Mouse (Mus musculus): ENCODE results near the gene Atoh7. TPM values are rescaled to one million over a fixed set of nuclear protein-coding genes. Genes with fewer than 3 reads are reported as not detected.

The Atoh7 gene
- total RNA-seq, 2 experiments from 2014 or later, result not detected

Other genes starting within 250 kb of the Atoh7 start
- gene Tet1, start 190.7 kb upstream of the Atoh7 start, total RNA-seq (2021), result 1 to 10 TPM; 1.4 to 1.7 TPM
- gene Slc25a16, start 179.0 kb upstream of the Atoh7 start, total RNA-seq (2021), result 10 to 100 TPM; 29.6 to 42.8 TPM
- 1 to 10 TPM in 1 of 2 experiments, under 1 TPM in 1; 0.70 to 1.0 TPM for gene Dna2, start 152.6 kb upstream of the Atoh7 start, total RNA-seq (2021)
- gene Rufy2, start 119.4 kb upstream of the Atoh7 start, total RNA-seq (2021), result 10 to 100 TPM in 1 of 2 experiments, 1 to 10 TPM in 1; 9.5 to 10.0 TPM
- 10 to 100 TPM; 51.1 to 53.6 TPM for gene Hnrnph3, start 75.4 kb upstream of the Atoh7 start, total RNA-seq (2021)
- 1 to 10 TPM; 4.2 to 4.9 TPM for gene Pbld2, start 75.3 kb upstream of the Atoh7 start, total RNA-seq (2021)
- 1 to 10 TPM; 1.5 to 2.9 TPM for gene Pbld1, start 39.5 kb upstream of the Atoh7 start, total RNA-seq (2021)
- under 1 TPM; 0.64 to 0.76 TPM for gene Mypn, start 104.3 kb downstream of the Atoh7 start, total RNA-seq (2021)
- gene Herc4, start 144.2 kb downstream of the Atoh7 start, total RNA-seq (2021), result 100 to 1,000 TPM; 132 to 179 TPM

Data from adrenal gland, adult 18-20 months (tissue).